Mouse (Mus musculus): ENCODE data around the gene Spn.

Gene Spn

GRCm38 (mm10) chr7:127105551-127105950 lies 32.1 kb downstream of the Spn start:
- DNase-seq (ENCODE audit: low spot score in 2 of 2) = no peak

GRCm38 (mm10) chr7:127104560-127105332 lies 32.9 kb downstream of the Spn start:
- peak; percentile 57 to 69 for DNase-seq (ENCODE audit: low spot score in 2 of 2)

- no peak for DNase-seq (ENCODE audit: low spot score in 2 of 2)
These were observed 33.7 kb downstream of the Spn start for GRCm38 (mm10) chr7:127103960-127104359.

GRCm38 (mm10) chr7:127102148-127102547 lies 35.5 kb downstream of the Spn start:
- no peak for DNase-seq (ENCODE audit: low spot score in 2 of 2)

GRCm38 (mm10) chr7:127101451-127102016 lies 36.1 kb downstream of the Spn start:
- no peak for DNase-seq (ENCODE audit: low spot score in 2 of 2)

- DNase-seq (ENCODE audit: low spot score in 2 of 2) = no peak
These were observed 38.1 kb downstream of the Spn start for GRCm38 (mm10) chr7:127099528-127099927.

GRCm38 (mm10) chr7:127098950-127099349 lies 38.7 kb downstream of the Spn start:
- no peak for DNase-seq (ENCODE audit: low spot score in 2 of 2)

- DNase-seq (ENCODE audit: low spot score in 2 of 2) = no peak
These were observed 39.1 kb downstream of the Spn start for GRCm38 (mm10) chr7:127098521-127098920.

- no peak for DNase-seq (ENCODE audit: low spot score in 2 of 2)
These were observed 41.2 kb downstream of the Spn start for GRCm38 (mm10) chr7:127096456-127096855.

GRCm38 (mm10) chr7:127093914-127094313 lies 43.7 kb downstream of the Spn start:
- DNase-seq (ENCODE audit: low spot score in 2 of 2) = no peak

GRCm38 (mm10) chr7:127091114-127091896 lies 46.3 kb downstream of the Spn start, which contains the start of gene AI467606:
Gene AI467606, plus strand, starts transcription at chr7:127091359.
- DNase-seq (ENCODE audit: low spot score in 2 of 2) = peak; percentile 83 to 91

- DNase-seq (ENCODE audit: low spot score in 2 of 2) = peak in 1 of 2 experiments; percentile 64
These were observed 47.2 kb downstream of the Spn start for GRCm38 (mm10) chr7:127090154-127091113.

GRCm38 (mm10) chr7:127088901-127089845 lies 48.5 kb downstream of the Spn start:
- peak; percentile 71 to 73 for DNase-seq (ENCODE audit: low spot score in 2 of 2)

- no peak for DNase-seq (ENCODE audit: low spot score in 2 of 2)
These were observed 49.5 kb downstream of the Spn start for GRCm38 (mm10) chr7:127088083-127088482.

GRCm38 (mm10) chr7:127087278-127088010 lies 50.2 kb downstream of the Spn start, which contains the start of gene Zg16:
Gene Zg16, minus strand, starts transcription at chr7:127087328.
- peak in 1 of 2 experiments; percentile 42 for DNase-seq (ENCODE audit: low spot score in 2 of 2)

GRCm38 (mm10) chr7:127085751-127086150 lies 51.9 kb downstream of the Spn start:
- DNase-seq (ENCODE audit: low spot score in 2 of 2) = peak in 1 of 2 experiments; percentile 35

GRCm38 (mm10) chr7:127084794-127085193 lies 52.8 kb downstream of the Spn start:
- no peak for DNase-seq (ENCODE audit: low spot score in 2 of 2)

GRCm38 (mm10) chr7:127083689-127084088 lies 53.9 kb downstream of the Spn start:
- no peak for DNase-seq (ENCODE audit: low spot score in 2 of 2)

GRCm38 (mm10) chr7:127082995-127083394 lies 54.6 kb downstream of the Spn start:
- DNase-seq (ENCODE audit: low spot score in 2 of 2) = no peak
